Mouse (Mus musculus) neural tube, embryonic 11.5 days (tissue): ENCODE results near the gene Arpc2. TPM values are rescaled to one million over a fixed set of nuclear protein-coding genes. Genes with fewer than 3 reads are reported as not detected.
A peak's percentile ranks its signal among the peaks of the same experiment; 100 is the strongest.

Experiments
- ATAC-seq: fragments of 200-750 bp; cut with Nextera tagmentation; 2 replicates; pipeline ENCODE4 v1.8.0; 2017; ENCODE audit warnings: moderate number of reproducible peaks, mild to moderate bottlenecking, moderate TSS enrichment, moderate library complexity; ENCODE audit not compliant: insufficient read depth, low FRiP score, low TSS enrichment
- DNase-seq: peaks from one replicate; pipeline ENCODE4 v3.0.0-alpha.2; 2015; ENCODE audit warnings: low spot score
- H3K27ac ChIP-seq: fragments of 300-500 bp; sonication (generic); 2 replicates; pipeline ENCODE4 v1.5.1; 2014; ENCODE audit warnings: low read depth, mild to moderate bottlenecking, low read length
- H3K27me3 ChIP-seq: fragments of 300-500 bp; sonication (generic); 2 replicates; pipeline ENCODE4 v1.6.1; 2014; ENCODE audit warnings: mild to moderate bottlenecking, low read length, mixed read lengths; ENCODE audit not compliant: control insufficient read depth, insufficient read depth
- H3K36me3 ChIP-seq: fragments of 300-500 bp; sonication (generic); 2 replicates; pipeline ENCODE4 v1.6.1; 2014; ENCODE audit warnings: mild to moderate bottlenecking, low read length, moderate library complexity, mixed read lengths; ENCODE audit not compliant: control insufficient read depth, insufficient read depth
- H3K4me1 ChIP-seq: fragments of 300-500 bp; sonication (generic); 2 replicates; pipeline ENCODE4 v1.6.1; 2014; ENCODE audit warnings: low read length, mixed read lengths; ENCODE audit not compliant: control insufficient read depth, insufficient read depth
- H3K4me2 ChIP-seq: fragments of 300-500 bp; sonication (generic); 2 replicates; pipeline ENCODE4 v1.6.1; 2014; ENCODE audit warnings: low read depth, mild to moderate bottlenecking, moderate library complexity
- H3K4me3 ChIP-seq: fragments of 300-500 bp; sonication (generic); 2 replicates; pipeline ENCODE4 v1.5.1; 2014; ENCODE audit warnings: low read depth, low read length
- H3K9ac ChIP-seq: fragments of 300-500 bp; sonication (generic); 2 replicates; pipeline ENCODE4 v1.6.1; 2014; ENCODE audit warnings: mild to moderate bottlenecking, low read length
- H3K9me3 ChIP-seq: fragments of 300-500 bp; sonication (generic); 2 replicates; pipeline ENCODE4 v1.6.1; 2016; ENCODE audit warnings: low read length; ENCODE audit not compliant: control insufficient read depth
- WGBS: fragments of 180-500 bp; shearing (Covaris S2); extraction: QIAGEN DNeasy Blood & Tissue Kit; methylation state at CpG from one replicate; pipeline ENCODE4 v1.1.7; 2014; 5-methylcytosine and 5-hydroxymethylcytosine counted together
- polyA plus RNA-seq: library from polyadenylated mRNA; unstranded; fragments of >200 nt; fragmentation: Nextera tagmentation; extraction: Ambion mirVana; gene quantifications from 2 replicates; pipeline ENCODE4 v1.2.1, GENCODE M21; 2014

Gene Arpc2
- polyA plus RNA-seq, 1 experiment from 2014 or later: 318 TPM

GRCm38 (mm10) chr1:74201048-74201844, 34.6 kb upstream of the Arpc2 start:
- no peaks in the 10 kb centered on the region for H3K36me3 ChIP-seq
- H3K9ac ChIP-seq: no peak overlapping the region
- H3K4me3 ChIP-seq: no peak overlapping the region
- no peaks in the 10 kb centered on the region for H3K9me3 ChIP-seq
- no peak overlapping the region for H3K4me2 ChIP-seq
- no peaks in the 10 kb centered on the region for H3K27me3 ChIP-seq
- ATAC-seq (no peak), DNase-seq (no peak)
- no peak overlapping the region for H3K27ac ChIP-seq
- H3K4me1 ChIP-seq: no peaks in the 10 kb centered on the region
- WGBS: 84% methylated on average over 7 of the region's 7 CpGs

GRCm38 (mm10) chr1:74203457-74203856, 32.4 kb upstream of the Arpc2 start:
- WGBS: 62% methylated on average over 5 of the region's 5 CpGs
- no peak overlapping the region for H3K4me2 ChIP-seq
- DNase-seq (no peak), ATAC-seq (no peak)
- no peak overlapping the region for H3K4me3 ChIP-seq
- no peaks in the 10 kb centered on the region for H3K27me3 ChIP-seq
- no peak overlapping the region for H3K9ac ChIP-seq
- no peaks in the 10 kb centered on the region for H3K9me3 ChIP-seq
- H3K4me1 ChIP-seq: no peaks in the 10 kb centered on the region
- no peak overlapping the region for H3K27ac ChIP-seq
- no peaks in the 10 kb centered on the region for H3K36me3 ChIP-seq

- DNase-seq (peak; percentile 14), ATAC-seq (no peak)
- 66% methylated on average over 7 of the region's 7 CpGs for WGBS
- H3K9ac ChIP-seq: no peak overlapping the region
- H3K36me3 ChIP-seq: no peaks in the 10 kb centered on the region
- H3K4me1 ChIP-seq: no peaks in the 10 kb centered on the region
- no peak overlapping the region for H3K27ac ChIP-seq
- H3K9me3 ChIP-seq: no peaks in the 10 kb centered on the region
- no peak overlapping the region for H3K4me3 ChIP-seq
- no peaks in the 10 kb centered on the region for H3K27me3 ChIP-seq
- no peak overlapping the region for H3K4me2 ChIP-seq
These were observed 30.0 kb upstream of the Arpc2 start for GRCm38 (mm10) chr1:74205881-74206280.

- H3K4me3 ChIP-seq: no peak overlapping the region
- H3K4me1 ChIP-seq: no peaks in the 10 kb centered on the region
- no peak for DNase-seq
- no peak overlapping the region for H3K4me2 ChIP-seq
- no peak overlapping the region for H3K9ac ChIP-seq
- no peak overlapping the region for H3K27ac ChIP-seq
- H3K36me3 ChIP-seq: no peaks in the 10 kb centered on the region
- H3K27me3 ChIP-seq: no peaks in the 10 kb centered on the region
- no peaks in the 10 kb centered on the region for H3K9me3 ChIP-seq
- 86% methylated on average over 8 of the region's 8 CpGs for WGBS
- ATAC-seq: no peak
These were observed 29.2 kb upstream of the Arpc2 start for GRCm38 (mm10) chr1:74206642-74207041.

- Histone ChIP-seq H3K9ac (no peak overlapping the region), H3K4me1 (no peaks in the 10 kb centered on the region), H3K36me3 (no peaks in the 10 kb centered on the region), H3K4me2 (no peak overlapping the region), H3K9me3 (no peaks in the 10 kb centered on the region), H3K4me3 (no peak overlapping the region), H3K27ac (no peak overlapping the region), H3K27me3 (no peaks in the 10 kb centered on the region)
- 55% methylated on average over 8 of the region's 9 CpGs for WGBS
- ATAC-seq: no peak
- peak; percentile 17 for DNase-seq
These were observed 28.0 kb upstream of the Arpc2 start for GRCm38 (mm10) chr1:74207906-74208305.

GRCm38 (mm10) chr1:74208941-74209340, 26.9 kb upstream of the Arpc2 start:
- no peaks in the 10 kb centered on the region for H3K27me3 ChIP-seq
- H3K4me1 ChIP-seq: no peaks in the 10 kb centered on the region
- H3K27ac ChIP-seq: no peak overlapping the region
- 92% methylated on average over 8 of the region's 8 CpGs for WGBS
- H3K4me2 ChIP-seq: no peak overlapping the region
- no peak for DNase-seq
- H3K9me3 ChIP-seq: no peaks in the 10 kb centered on the region
- no peak overlapping the region for H3K9ac ChIP-seq
- H3K4me3 ChIP-seq: no peak overlapping the region
- no peak for ATAC-seq
- H3K36me3 ChIP-seq: no peaks in the 10 kb centered on the region

GRCm38 (mm10) chr1:74219922-74220321, 16.0 kb upstream of the Arpc2 start:
- Histone ChIP-seq H3K9ac (no peak overlapping the region), H3K27me3 (no peaks in the 10 kb centered on the region), H3K9me3 (no peaks in the 10 kb centered on the region), H3K4me1 (no peaks in the 10 kb centered on the region), H3K4me2 (no peak overlapping the region), H3K4me3 (no peak overlapping the region), H3K27ac (no peak overlapping the region), H3K36me3 (no peaks in the 10 kb centered on the region)
- DNase-seq (no peak), ATAC-seq (no peak)
- 89% methylated on average over 7 of the region's 7 CpGs for WGBS

- Histone ChIP-seq H3K27me3 (no peaks in the 10 kb centered on the region), H3K27ac (no peak overlapping the region), H3K4me3 (no peak overlapping the region), H3K4me1 (no peaks in the 10 kb centered on the region), H3K4me2 (no peak overlapping the region), H3K9ac (no peak overlapping the region), H3K36me3 (no peaks in the 10 kb centered on the region), H3K9me3 (no peaks in the 10 kb centered on the region; the same call in 1 of the 2 replicates)
- DNase-seq (no peak), ATAC-seq (no peak)
- WGBS: 83% methylated on average over 7 of the region's 7 CpGs
These were observed 8.6 kb upstream of the Arpc2 start for GRCm38 (mm10) chr1:74227317-74227716.

- H3K27ac ChIP-seq: no peak overlapping the region
- no peak for DNase-seq
- no peak overlapping the region for H3K4me3 ChIP-seq
- H3K9me3 ChIP-seq: no peaks in the 10 kb centered on the region; the same call in 1 of the 2 replicates
- 79% methylated on average over 2 of the region's 2 CpGs for WGBS
- no peaks in the 10 kb centered on the region for H3K4me1 ChIP-seq
- no peak overlapping the region for H3K4me2 ChIP-seq
- no peaks in the 10 kb centered on the region for H3K36me3 ChIP-seq
- no peaks in the 10 kb centered on the region for H3K27me3 ChIP-seq
- no peak for ATAC-seq
- no peak overlapping the region for H3K9ac ChIP-seq
These were observed 5.9 kb upstream of the Arpc2 start for GRCm38 (mm10) chr1:74229942-74230341.
